Mouse (Mus musculus) G1E (cell line): ENCODE measurements at regions not wholly inside any gene's neighbourhood (a gene's known extent, or its start where the extent isn't known, plus 50 kb on each side); places are given as distances from the start of the nearest gene placed in this dataset.

ENCODE experiments used
- CTCF ChIP-seq: IDR thresholded peaks from 2 replicates; pipeline ENCODE4 v1.5.1; 2012; ENCODE audit warnings: low read depth, low read length, inconsistent platforms, mixed read lengths
- GATA1 ChIP-seq: IDR thresholded peaks from 2 replicates; pipeline ENCODE4 v1.6.1; 2012; ENCODE audit warnings: borderline replicate concordance, low read length, inconsistent platforms, mixed read lengths
- GATA2 ChIP-seq: IDR thresholded peaks from 2 replicates; pipeline ENCODE4 v1.6.1; 2012; ENCODE audit warnings: low read depth, low read length, inconsistent platforms, borderline replicate concordance
- POLR2AphosphoS5 ChIP-seq: IDR thresholded peaks from 2 replicates; pipeline ENCODE4 v1.6.1; 2012; ENCODE audit warnings: low read depth, low read length, inconsistent platforms; ENCODE audit not compliant: insufficient replicate concordance
- TAL1 ChIP-seq: conservative IDR thresholded peaks from 2 replicates; pipeline ENCODE4 v1.6.1; 2012; ENCODE audit warnings: low read depth, low read length, inconsistent platforms, mixed read lengths

DNA sequence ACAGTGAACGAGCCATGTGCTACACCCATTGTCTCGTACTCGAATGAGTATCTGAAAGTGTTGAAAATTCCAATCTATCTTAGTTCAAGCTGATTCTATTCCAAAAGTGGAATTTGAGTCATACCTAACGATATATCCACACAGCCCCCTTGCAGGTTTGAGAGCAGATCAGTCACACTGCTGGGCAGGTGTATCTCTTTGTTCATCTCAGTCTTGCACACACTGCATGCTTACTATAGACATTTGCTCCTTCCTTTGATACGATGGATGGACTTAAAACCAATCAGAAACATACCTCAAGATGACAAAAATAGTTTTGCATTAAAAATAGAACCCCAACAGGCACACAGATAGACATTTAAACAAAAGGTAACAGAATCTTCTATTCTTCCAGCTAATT, 98.0 kb upstream of the Klf7 start:
- TF ChIP-seq CTCF (no peak), POLR2AphosphoS5 (no peak), GATA2 (no peak), GATA1 (no peak), TAL1 (no peak)
